Mouse (Mus musculus): ENCODE results near the gene Tut4.

DNA sequence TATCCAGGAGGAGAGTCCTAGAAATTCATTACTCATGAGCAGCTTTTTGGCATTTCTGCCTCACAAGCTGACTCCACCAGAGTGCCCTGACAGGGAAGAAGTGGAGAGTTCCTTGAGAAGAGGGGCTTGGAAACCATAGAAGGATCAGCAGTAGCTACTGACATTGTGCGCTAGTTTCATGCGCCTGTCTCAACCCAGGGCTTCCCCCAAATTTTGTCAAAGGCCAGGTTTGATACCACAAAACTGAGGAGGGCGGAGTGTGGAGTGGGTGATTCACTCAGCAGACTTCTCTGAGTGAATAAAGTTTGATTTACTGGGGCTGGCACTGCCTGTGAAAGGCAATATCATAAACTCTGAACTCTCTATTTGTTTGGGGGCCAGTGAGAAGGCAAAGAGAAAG lies 149.4 kb downstream of the Tut4 start:
- no peak for TF ChIP-seq CTCF (IDR thresholded peaks at IDR 0.05; ENCODE audit: insufficient read depth, low read length)
- no peak for TF ChIP-seq POLR2A (IDR thresholded peaks at IDR 0.05; ENCODE audit: borderline replicate concordance, extremely low read depth, low read depth, low read length)

All from lung, adult 2 months (tissue).